Mouse (Mus musculus): ENCODE measurements around the gene Ube2t. TPM values are rescaled to one million over a fixed set of nuclear protein-coding genes. Genes with fewer than 3 reads are reported as not detected.

Gene Ube2t
- 23.0 and 24.8 TPM in 2 replicates for polyA plus RNA-seq (2014; fragmentation: Nextera tagmentation; extraction: Ambion mirVana)

DNA sequence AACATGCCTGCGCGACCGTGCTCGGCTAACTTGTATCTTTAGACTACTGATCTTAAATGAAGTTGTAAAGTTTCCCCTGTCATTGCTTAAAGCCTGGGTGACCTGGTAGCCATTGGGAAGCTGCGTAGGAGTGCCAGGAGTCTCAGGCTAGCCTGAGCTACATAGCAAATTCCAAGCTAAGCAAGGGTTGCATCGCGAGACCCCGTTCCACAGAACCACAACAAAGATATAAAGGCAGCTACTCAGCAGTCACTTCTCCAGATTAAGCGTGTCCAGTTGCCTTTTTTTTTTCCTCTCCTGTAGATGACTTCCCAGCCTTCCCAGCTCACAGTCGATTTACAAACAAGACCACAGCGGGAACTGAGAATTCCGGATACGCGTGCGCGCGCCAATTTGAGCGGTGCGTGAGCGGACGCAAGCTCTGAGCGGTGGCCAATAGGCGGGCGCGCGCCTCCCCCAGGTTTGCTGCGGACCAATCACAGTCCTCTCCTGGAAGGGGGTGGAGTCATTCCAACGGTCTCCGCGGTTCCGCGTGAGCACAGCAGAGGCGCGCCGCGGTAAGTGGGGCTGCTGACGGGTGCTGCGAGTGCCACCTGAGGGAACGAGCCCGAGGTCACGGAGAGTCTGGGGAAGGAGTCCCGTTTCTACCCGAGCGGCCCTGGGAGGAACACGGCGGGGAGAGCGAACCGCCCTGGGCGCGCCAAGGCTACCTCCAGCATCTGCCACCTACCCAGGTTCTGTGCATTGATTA lies at the start of gene Ube2t:
TSS of gene Ube2t (plus strand) at position 513 of the 751 bp plus-strand sequence.
- 2% methylated on average over 50 of the region's 50 CpGs for WGBS
- Histone ChIP-seq H3K27me3 (replicated peaks; ENCODE audit: control insufficient read depth, insufficient read depth, low read length) (no peaks in the 10 kb centered on the region), H3K4me3 (ENCODE audit: low read depth, low read length) (peak within 1 kb of the TSS; percentile 75), H3K36me3 (ENCODE audit: control insufficient read depth, insufficient read depth, low read length) (no peaks in the 10 kb centered on the region), H3K4me2 (ENCODE audit: low read depth, low read length) (peak within 1 kb of the TSS; percentile 85), H3K4me1 (ENCODE audit: control insufficient read depth, insufficient read depth, low read length) (0 out of 2 replicates have a peak, but pooled peaks cover 7% of the 10 kb centered on the region), H3K9me3 (ENCODE audit: control insufficient read depth, low read length) (no peaks in the 10 kb centered on the region), H3K27ac (replicated peaks; ENCODE audit: low read depth, low read length) (no peak within 1 kb of the TSS; the same call in 1 of the 2 replicates), H3K9ac (ENCODE audit: low read depth, low read length) (peak within 1 kb of the TSS; percentile 70)
- DNase-seq (ENCODE audit: low spot score) = peak; percentile 98
- ATAC-seq (ENCODE audit: low read depth) = peak; percentile 100

DNA sequence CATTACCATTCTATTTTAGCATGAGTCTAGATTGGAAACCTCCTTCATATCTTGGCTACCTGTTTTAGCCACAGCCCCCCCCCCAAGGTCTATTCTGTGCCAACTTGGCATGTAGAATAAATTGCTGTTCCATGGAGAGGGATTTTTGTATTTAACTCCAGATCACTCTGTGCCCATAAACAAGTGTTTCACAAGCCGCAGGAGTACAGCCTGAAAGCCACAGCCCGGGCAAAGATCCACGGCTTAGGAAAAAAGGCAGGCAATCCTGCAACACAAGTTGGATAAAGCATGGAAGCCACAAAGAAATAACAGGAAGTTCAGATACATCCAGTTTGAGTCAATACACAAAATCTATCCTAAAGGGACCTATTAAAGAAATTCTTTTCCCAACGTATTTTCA lies 48.8 kb upstream of the Ube2t start:
- DNase-seq (ENCODE audit: low spot score) (peak; percentile 64), ATAC-seq (ENCODE audit: low read depth) (no peak)
- H3K9me3 ChIP-seq (ENCODE audit: control insufficient read depth, low read length) = no peaks in the 10 kb centered on the region
- H3K4me3 ChIP-seq (ENCODE audit: low read depth, low read length) = no peak overlapping the region
- H3K27me3 ChIP-seq (replicated peaks; ENCODE audit: control insufficient read depth, insufficient read depth, low read length) = no peaks in the 10 kb centered on the region
- WGBS = 76% methylated on average over 4 of the region's 4 CpGs
- no peak overlapping the region for H3K9ac ChIP-seq (ENCODE audit: low read depth, low read length)
- H3K27ac ChIP-seq (replicated peaks; ENCODE audit: low read depth, low read length) = no peak overlapping the region; the same call in 1 of the 2 replicates
- no peaks in the 10 kb centered on the region for H3K36me3 ChIP-seq (ENCODE audit: control insufficient read depth, insufficient read depth, low read length)
- H3K4me1 ChIP-seq (ENCODE audit: control insufficient read depth, insufficient read depth, low read length) = peaks cover 17% of the 10 kb centered on the region; the same call in 1 of the 2 replicates
- H3K4me2 ChIP-seq (ENCODE audit: low read depth, low read length) = no peak overlapping the region

DNA sequence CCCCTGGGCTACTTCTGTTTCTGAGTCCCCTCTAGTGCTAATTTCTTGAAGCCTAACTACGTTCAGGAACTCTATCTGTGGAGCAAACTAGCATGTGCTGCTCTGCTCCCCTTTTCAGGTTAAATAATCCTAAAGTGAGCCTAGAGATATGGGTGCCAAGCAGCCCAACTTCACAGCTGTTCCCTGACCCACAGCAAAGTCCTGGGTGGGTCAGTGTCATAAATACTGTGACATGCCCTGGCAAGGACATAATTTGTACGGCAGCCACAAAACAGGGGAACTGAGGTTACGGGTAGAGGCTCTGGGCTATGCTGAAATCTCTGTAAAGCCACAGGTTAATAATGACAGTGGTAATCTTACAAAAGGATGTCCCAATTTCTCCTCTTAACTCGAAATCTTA lies 46.9 kb upstream of the Ube2t start:
- no peak overlapping the region for H3K9ac ChIP-seq (ENCODE audit: low read depth, low read length)
- no peaks in the 10 kb centered on the region for H3K27me3 ChIP-seq (replicated peaks; ENCODE audit: control insufficient read depth, insufficient read depth, low read length)
- no peaks in the 10 kb centered on the region for H3K9me3 ChIP-seq (ENCODE audit: control insufficient read depth, low read length)
- H3K36me3 ChIP-seq (ENCODE audit: control insufficient read depth, insufficient read depth, low read length) = no peaks in the 10 kb centered on the region
- ATAC-seq (ENCODE audit: low read depth) (no peak), DNase-seq (ENCODE audit: low spot score) (no peak)
- H3K4me2 ChIP-seq (ENCODE audit: low read depth, low read length) = no peak overlapping the region
- 0 out of 2 replicates have a peak, but pooled peaks cover 4% of the 10 kb centered on the region for H3K4me1 ChIP-seq (ENCODE audit: control insufficient read depth, insufficient read depth, low read length)
- H3K4me3 ChIP-seq (ENCODE audit: low read depth, low read length) = no peak overlapping the region
- no peak overlapping the region for H3K27ac ChIP-seq (replicated peaks; ENCODE audit: low read depth, low read length)
- WGBS = 77% methylated on average over 4 of the region's 4 CpGs

DNA sequence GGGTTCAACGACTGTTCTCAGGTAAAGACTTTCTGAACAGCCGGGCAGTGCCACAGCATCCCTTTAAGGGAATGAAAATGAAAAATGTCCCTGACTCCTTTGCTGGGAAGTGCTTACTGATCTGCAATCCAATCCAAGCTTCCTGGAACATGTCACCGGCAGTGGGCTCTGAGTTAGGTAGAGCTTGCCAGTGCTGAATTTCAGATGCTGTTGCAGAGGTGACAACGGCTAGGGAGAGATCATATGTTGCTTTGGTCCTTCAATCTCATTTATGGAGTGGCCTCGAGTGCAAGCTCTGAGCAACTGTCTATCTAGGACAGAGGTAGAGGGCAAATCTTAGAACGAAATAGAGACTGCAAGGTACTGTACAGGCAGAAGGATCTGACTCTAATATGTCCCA lies 43.4 kb upstream of the Ube2t start:
- Histone ChIP-seq H3K27ac (replicated peaks; ENCODE audit: low read depth, low read length) (no peak overlapping the region), H3K4me2 (ENCODE audit: low read depth, low read length) (no peak overlapping the region), H3K9ac (ENCODE audit: low read depth, low read length) (no peak overlapping the region), H3K4me3 (ENCODE audit: low read depth, low read length) (no peak overlapping the region), H3K4me1 (ENCODE audit: control insufficient read depth, insufficient read depth, low read length) (no peaks in the 10 kb centered on the region), H3K9me3 (ENCODE audit: control insufficient read depth, low read length) (no peaks in the 10 kb centered on the region), H3K36me3 (ENCODE audit: control insufficient read depth, insufficient read depth, low read length) (no peaks in the 10 kb centered on the region), H3K27me3 (replicated peaks; ENCODE audit: control insufficient read depth, insufficient read depth, low read length) (no peaks in the 10 kb centered on the region)
- DNase-seq (ENCODE audit: low spot score) = no peak
- 86% methylated on average over 6 of the region's 6 CpGs for WGBS
- ATAC-seq (ENCODE audit: low read depth) = no peak

DNA sequence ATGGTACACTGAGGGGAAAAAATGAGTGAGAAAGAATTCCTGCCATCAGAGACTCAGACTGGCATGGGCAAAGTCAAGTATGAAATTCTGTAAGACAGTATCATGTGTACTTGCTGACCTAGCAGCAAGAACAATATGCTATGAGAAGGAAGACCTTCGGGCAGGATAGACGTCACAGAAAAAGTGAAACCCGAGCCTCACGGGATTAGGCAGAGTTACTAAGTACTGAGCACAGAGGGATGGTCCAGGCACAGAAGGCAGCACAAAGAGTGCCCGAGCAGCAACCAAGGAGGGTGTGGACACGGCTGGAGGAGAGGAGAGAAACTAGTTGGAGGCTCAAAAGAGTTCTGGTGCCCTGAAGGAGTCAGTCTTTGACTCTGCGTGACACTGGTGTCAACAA lies 29.9 kb upstream of the Ube2t start:
- Histone ChIP-seq H3K27ac (replicated peaks; ENCODE audit: low read depth, low read length) (no peak overlapping the region), H3K4me2 (ENCODE audit: low read depth, low read length) (no peak overlapping the region), H3K36me3 (ENCODE audit: control insufficient read depth, insufficient read depth, low read length) (no peaks in the 10 kb centered on the region), H3K4me1 (ENCODE audit: control insufficient read depth, insufficient read depth, low read length) (peaks cover 6% of the 10 kb centered on the region; the same call in 1 of the 2 replicates), H3K4me3 (ENCODE audit: low read depth, low read length) (no peak overlapping the region), H3K27me3 (replicated peaks; ENCODE audit: control insufficient read depth, insufficient read depth, low read length) (no peaks in the 10 kb centered on the region), H3K9me3 (ENCODE audit: control insufficient read depth, low read length) (no peaks in the 10 kb centered on the region), H3K9ac (ENCODE audit: low read depth, low read length) (no peak overlapping the region)
- ATAC-seq (ENCODE audit: low read depth) = peak; percentile 77
- DNase-seq (ENCODE audit: low spot score) = peak; percentile 45
- 28% methylated on average over 7 of the region's 7 CpGs for WGBS

DNA sequence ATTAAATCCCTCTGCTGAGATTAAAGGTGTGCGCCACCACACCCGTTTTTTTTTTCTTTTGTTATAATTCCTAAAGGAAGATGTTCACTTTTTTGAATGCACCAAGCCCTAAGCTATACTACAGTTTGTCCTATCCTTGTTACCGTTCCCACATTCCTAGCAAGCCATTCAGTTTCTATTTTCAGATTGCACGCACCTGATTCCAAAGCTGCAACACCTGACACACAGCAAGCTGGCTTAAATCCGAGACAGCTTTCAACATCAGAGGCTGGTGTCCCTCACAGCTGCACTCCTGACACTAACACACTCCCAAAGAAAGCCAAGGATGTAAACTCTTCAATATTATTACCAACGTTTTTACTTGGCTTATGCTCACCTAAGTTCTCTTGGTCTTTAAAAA lies 26.0 kb upstream of the Ube2t start:
- no peak for DNase-seq (ENCODE audit: low spot score)
- 80% methylated on average over 6 of the region's 6 CpGs for WGBS
- no peaks in the 10 kb centered on the region for H3K36me3 ChIP-seq (ENCODE audit: control insufficient read depth, insufficient read depth, low read length)
- no peak overlapping the region for H3K27ac ChIP-seq (replicated peaks; ENCODE audit: low read depth, low read length)
- H3K27me3 ChIP-seq (replicated peaks; ENCODE audit: control insufficient read depth, insufficient read depth, low read length) = no peaks in the 10 kb centered on the region
- H3K9ac ChIP-seq (ENCODE audit: low read depth, low read length) = no peak overlapping the region
- H3K4me1 ChIP-seq (ENCODE audit: control insufficient read depth, insufficient read depth, low read length) = peaks cover 6% of the 10 kb centered on the region; the same call in 1 of the 2 replicates
- no peak for ATAC-seq (ENCODE audit: low read depth)
- H3K4me3 ChIP-seq (ENCODE audit: low read depth, low read length) = no peak overlapping the region
- H3K9me3 ChIP-seq (ENCODE audit: control insufficient read depth, low read length) = no peaks in the 10 kb centered on the region
- no peak overlapping the region for H3K4me2 ChIP-seq (ENCODE audit: low read depth, low read length)

DNA sequence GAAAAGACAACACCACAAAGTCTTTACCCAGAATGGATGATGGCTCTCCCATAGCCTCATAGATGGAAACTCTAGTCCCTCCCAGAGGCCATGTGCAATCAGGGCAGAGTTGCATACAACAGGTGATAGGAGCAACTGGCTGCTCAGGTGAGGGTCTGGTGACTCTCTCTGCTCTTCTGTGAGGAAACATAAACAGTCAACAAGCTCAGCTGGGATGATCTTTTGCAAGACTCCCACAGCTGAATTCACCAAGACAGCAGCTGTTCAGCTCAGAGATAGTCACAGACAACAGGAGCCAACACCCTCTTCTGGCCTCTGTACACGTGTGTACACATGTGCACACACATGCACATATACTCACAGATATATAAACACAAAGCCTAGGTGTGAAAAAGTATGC lies 24.1 kb upstream of the Ube2t start:
- Histone ChIP-seq H3K4me3 (ENCODE audit: low read depth, low read length) (no peak overlapping the region), H3K4me2 (ENCODE audit: low read depth, low read length) (no peak overlapping the region), H3K36me3 (ENCODE audit: control insufficient read depth, insufficient read depth, low read length) (no peaks in the 10 kb centered on the region), H3K4me1 (ENCODE audit: control insufficient read depth, insufficient read depth, low read length) (no peaks in the 10 kb centered on the region), H3K9me3 (ENCODE audit: control insufficient read depth, low read length) (no peaks in the 10 kb centered on the region), H3K9ac (ENCODE audit: low read depth, low read length) (no peak overlapping the region), H3K27me3 (replicated peaks; ENCODE audit: control insufficient read depth, insufficient read depth, low read length) (no peaks in the 10 kb centered on the region), H3K27ac (replicated peaks; ENCODE audit: low read depth, low read length) (no peak overlapping the region)
- 78% methylated on average over 1 of the region's 1 CpGs for WGBS
- ATAC-seq (ENCODE audit: low read depth) (no peak), DNase-seq (ENCODE audit: low spot score) (no peak)

DNA sequence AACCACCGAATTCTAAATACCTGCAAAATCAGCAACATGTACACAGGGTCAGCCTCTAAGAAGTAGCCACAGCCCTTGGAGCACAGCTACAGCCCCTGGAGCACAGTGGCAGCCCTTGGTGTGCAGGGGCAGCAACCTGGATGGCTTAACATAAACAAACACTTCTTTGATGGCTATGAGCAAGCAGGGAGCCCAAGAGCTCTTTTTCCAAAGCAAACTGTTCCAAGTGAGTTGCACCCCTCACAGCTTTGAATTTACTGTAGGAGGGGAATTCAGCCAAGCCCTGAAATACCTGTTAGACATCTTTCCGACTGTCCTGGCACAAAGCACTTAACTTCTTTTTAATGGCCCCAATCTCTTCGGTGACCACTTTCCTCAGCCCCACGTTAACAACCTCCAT lies 21.5 kb upstream of the Ube2t start:
- no peaks in the 10 kb centered on the region for H3K9me3 ChIP-seq (ENCODE audit: control insufficient read depth, low read length)
- H3K4me3 ChIP-seq (ENCODE audit: low read depth, low read length) = no peak overlapping the region
- no peaks in the 10 kb centered on the region for H3K36me3 ChIP-seq (ENCODE audit: control insufficient read depth, insufficient read depth, low read length)
- no peak overlapping the region for H3K4me2 ChIP-seq (ENCODE audit: low read depth, low read length)
- H3K27me3 ChIP-seq (replicated peaks; ENCODE audit: control insufficient read depth, insufficient read depth, low read length) = no peaks in the 10 kb centered on the region
- DNase-seq (ENCODE audit: low spot score) (peak; percentile 43), ATAC-seq (ENCODE audit: low read depth) (no peak)
- no peak overlapping the region for H3K27ac ChIP-seq (replicated peaks; ENCODE audit: low read depth, low read length)
- H3K4me1 ChIP-seq (ENCODE audit: control insufficient read depth, insufficient read depth, low read length) = no peaks in the 10 kb centered on the region
- no peak overlapping the region for H3K9ac ChIP-seq (ENCODE audit: low read depth, low read length)
- WGBS = 50% methylated on average over 4 of the region's 4 CpGs

DNA sequence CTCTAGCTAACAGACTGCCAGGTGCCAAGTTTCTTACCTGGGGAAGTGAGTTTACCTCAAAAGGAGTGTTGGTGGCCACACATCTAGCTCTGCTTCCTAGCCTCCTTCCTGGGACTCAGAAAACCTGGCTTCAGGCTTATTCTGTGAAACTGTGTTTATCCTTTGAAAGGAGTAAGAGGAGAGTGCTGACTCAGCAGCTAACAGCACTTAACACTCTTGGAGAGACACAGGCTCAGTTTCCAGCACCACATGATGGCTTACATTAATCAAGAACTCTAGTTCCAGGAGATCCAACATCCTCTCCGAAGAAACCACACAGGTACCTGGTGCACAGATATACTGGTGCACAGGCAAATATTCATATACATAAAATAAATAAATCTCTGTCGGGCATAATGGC lies 19.5 kb upstream of the Ube2t start:
- H3K9ac ChIP-seq (ENCODE audit: low read depth, low read length) = no peak overlapping the region
- WGBS = 86% methylated on average over 2 of the region's 2 CpGs
- no peak for ATAC-seq (ENCODE audit: low read depth)

More for the DNA sequence above, 19.5 kb upstream of the Ube2t start:
- 0 out of 2 replicates have a peak, but pooled peaks cover 2% of the 10 kb centered on the region for H3K36me3 ChIP-seq (ENCODE audit: control insufficient read depth, insufficient read depth, low read length)
- no peaks in the 10 kb centered on the region for H3K4me1 ChIP-seq (ENCODE audit: control insufficient read depth, insufficient read depth, low read length)
- H3K27me3 ChIP-seq (replicated peaks; ENCODE audit: control insufficient read depth, insufficient read depth, low read length) = no peaks in the 10 kb centered on the region
- H3K4me3 ChIP-seq (ENCODE audit: low read depth, low read length) = no peak overlapping the region
- no peak for DNase-seq (ENCODE audit: low spot score)
- no peak overlapping the region for H3K27ac ChIP-seq (replicated peaks; ENCODE audit: low read depth, low read length)
- H3K4me2 ChIP-seq (ENCODE audit: low read depth, low read length) = no peak overlapping the region
- H3K9me3 ChIP-seq (ENCODE audit: control insufficient read depth, low read length) = no peaks in the 10 kb centered on the region
